Mouse (Mus musculus): ENCODE measurements around the gene Rsph14. TPM values are rescaled to one million over a fixed set of nuclear protein-coding genes. Genes with fewer than 3 reads are reported as not detected.

Gene Rsph14
- total and polyA plus RNA-seq, 3 experiments: not detected

GRCm38 (mm10) chr10:74930541-74930940 is 101.8 kb downstream of the Rsph14 start:
- no peak for DNase-seq (ENCODE audit: low read depth, low spot score)
- Histone ChIP-seq H3K9me3 (replicated peaks; ENCODE audit: insufficient read depth, low read length) (no peaks in the 10 kb centered on the region), H3K27me3 (ENCODE audit: control insufficient read depth in 1 of 2, insufficient read depth in 2 of 2, low read length in 2 of 2) (no peaks in the 10 kb centered on the region)

GRCm38 (mm10) chr10:74929578-74929977 is 102.8 kb downstream of the Rsph14 start:
- Histone ChIP-seq H3K27ac (ENCODE audit: control insufficient read depth, low read depth, low read length) (no peak overlapping the region), H3K9ac (ENCODE audit: control insufficient read depth, low read depth, low read length, poor library complexity, severe bottlenecking) (no peak overlapping the region), H3K79me2 (ENCODE audit: control insufficient read depth, insufficient read depth, low read length, poor library complexity) (no peaks in the 10 kb centered on the region), H3K27me3 (ENCODE audit: control insufficient read depth in 1 of 2, insufficient read depth in 2 of 2, low read length in 2 of 2) (no peaks in the 10 kb centered on the region), H3K36me3 (ENCODE audit: control insufficient read depth in 1 of 2, insufficient read depth in 2 of 2, low read length in 2 of 2) (no peaks in the 10 kb centered on the region), H3K4me1 (ENCODE audit: control insufficient read depth in 1 of 2, insufficient read depth in 2 of 2, low read length in 2 of 2) (no peaks in the 10 kb centered on the region), H3K9me3 (replicated peaks; ENCODE audit: insufficient read depth, low read length) (no peaks in the 10 kb centered on the region), H3K4me3 (ENCODE audit: control insufficient read depth in 1 of 2, insufficient read depth in 1 of 2, low read depth in 2 of 2, low read length in 2 of 2) (no peak overlapping the region)
- DNase-seq (ENCODE audit: low read depth, low spot score): no peak
- no peak for TF ChIP-seq MAX (IDR thresholded peaks at IDR 0.05; ENCODE audit: low read length)

More at GRCm38 (mm10) chr10:74930541-74930940, 101.8 kb downstream of the Rsph14 start:
- Histone ChIP-seq H3K36me3 (ENCODE audit: control insufficient read depth in 1 of 2, insufficient read depth in 2 of 2, low read length in 2 of 2) (no peaks in the 10 kb centered on the region), H3K9ac (ENCODE audit: control insufficient read depth, low read depth, low read length, poor library complexity, severe bottlenecking) (no peak overlapping the region), H3K27ac (ENCODE audit: control insufficient read depth, low read depth, low read length) (no peak overlapping the region), H3K4me1 (ENCODE audit: control insufficient read depth in 1 of 2, insufficient read depth in 2 of 2, low read length in 2 of 2) (no peaks in the 10 kb centered on the region), H3K4me3 (ENCODE audit: control insufficient read depth in 1 of 2, insufficient read depth in 1 of 2, low read depth in 2 of 2, low read length in 2 of 2) (no peak overlapping the region), H3K79me2 (ENCODE audit: control insufficient read depth, insufficient read depth, low read length, poor library complexity) (no peaks in the 10 kb centered on the region)
- no peak for TF ChIP-seq CHD2 (IDR thresholded peaks at IDR 0.05; ENCODE audit: low read length)
- TF ChIP-seq JUND (IDR thresholded peaks at IDR 0.05; ENCODE audit: low read depth, low read length): no peak
- TF ChIP-seq POLR2A (IDR thresholded peaks at IDR 0.05; ENCODE audit: control insufficient read depth in 1 of 2, insufficient read depth in 1 of 2, low read depth in 1 of 2, low read length in 2 of 2, poor library complexity in 1 of 2): no peak
- no peak for TF ChIP-seq POLR2AphosphoS2 (IDR thresholded peaks at IDR 0.05; ENCODE audit: low read length)
- TF ChIP-seq ELF1 (IDR thresholded peaks at IDR 0.05; ENCODE audit: low read depth, low read length): no peak
- no peak for TF ChIP-seq RCOR1 (IDR thresholded peaks at IDR 0.05; ENCODE audit: low read depth, low read length)
- no peak for TF ChIP-seq MAZ (IDR thresholded peaks at IDR 0.05; ENCODE audit: low read depth, low read length)
- no peak for TF ChIP-seq ZC3H11A (IDR thresholded peaks at IDR 0.05; ENCODE audit: low read depth, low read length)
- TF ChIP-seq USF1 (IDR thresholded peaks at IDR 0.05; ENCODE audit: low read depth, low read length): no peak
- no peak for TF ChIP-seq TCF12 (IDR thresholded peaks at IDR 0.05; ENCODE audit: low read depth, low read length)
- TF ChIP-seq E2F4 (IDR thresholded peaks at IDR 0.05; ENCODE audit: borderline replicate concordance, low read depth, low read length): no peak
- TF ChIP-seq TBP (IDR thresholded peaks at IDR 0.05; ENCODE audit: low read depth, low read length): no peak
- no peak for TF ChIP-seq MEF2A (IDR thresholded peaks at IDR 0.05; ENCODE audit: extremely low read depth, insufficient replicate concordance, low read depth, low read length, poor library complexity, severe bottlenecking)
- no peak for TF ChIP-seq EP300 (IDR thresholded peaks at IDR 0.05; ENCODE audit: low read depth in 1 of 2, low read length in 2 of 2)
- TF ChIP-seq MXI1 (IDR thresholded peaks at IDR 0.05; ENCODE audit: low read depth, low read length): no peak

GRCm38 (mm10) chr10:74928276-74928675 is 104.1 kb downstream of the Rsph14 start:
- no peaks in the 10 kb centered on the region for H3K36me3 ChIP-seq (ENCODE audit: control insufficient read depth in 1 of 2, insufficient read depth in 2 of 2, low read length in 2 of 2)
- H3K27me3 ChIP-seq (ENCODE audit: control insufficient read depth in 1 of 2, insufficient read depth in 2 of 2, low read length in 2 of 2): no peaks in the 10 kb centered on the region
- no peak for DNase-seq (ENCODE audit: low read depth, low spot score)
- H3K4me3 ChIP-seq (ENCODE audit: control insufficient read depth in 1 of 2, insufficient read depth in 1 of 2, low read depth in 2 of 2, low read length in 2 of 2): no peak overlapping the region
- H3K9me3 ChIP-seq (replicated peaks; ENCODE audit: insufficient read depth, low read length): no peaks in the 10 kb centered on the region
- TF ChIP-seq TCF12 (IDR thresholded peaks at IDR 0.05; ENCODE audit: low read depth, low read length): no peak
- no peak for TF ChIP-seq ZKSCAN1 (IDR thresholded peaks at IDR 0.05; ENCODE audit: low read depth, low read length)
- TF ChIP-seq MYB (IDR thresholded peaks at IDR 0.05; ENCODE audit: low read depth, low read length): no peak
- TF ChIP-seq CTCF (IDR thresholded peaks at IDR 0.05 in 2 of 3, conservative IDR thresholded peaks at IDR 0.05 in 1 of 3; ENCODE audit: control insufficient read depth in 1 of 3, insufficient read depth in 1 of 3, low read depth in 2 of 3, low read length in 3 of 3, poor library complexity in 1 of 3, severe bottlenecking in 1 of 3): no peak
- TF ChIP-seq CHD2 (IDR thresholded peaks at IDR 0.05; ENCODE audit: low read length): no peak
- no peak for TF ChIP-seq ZC3H11A (IDR thresholded peaks at IDR 0.05; ENCODE audit: low read depth, low read length)
- TF ChIP-seq ZMIZ1 (IDR thresholded peaks at IDR 0.05; ENCODE audit: low read depth, low read length): no peak
- TF ChIP-seq ZNF384 (IDR thresholded peaks at IDR 0.05; ENCODE audit: low read depth, low read length): no peak
- no peak for TF ChIP-seq CHD1 (IDR thresholded peaks at IDR 0.05; ENCODE audit: low read depth, low read length)
- TF ChIP-seq POLR2AphosphoS5 (IDR thresholded peaks at IDR 0.05; ENCODE audit: borderline replicate concordance, low read depth, low read length): no peak
- H3K4me1 ChIP-seq (ENCODE audit: control insufficient read depth in 1 of 2, insufficient read depth in 2 of 2, low read length in 2 of 2): no peaks in the 10 kb centered on the region
- H3K79me2 ChIP-seq (ENCODE audit: control insufficient read depth, insufficient read depth, low read length, poor library complexity): no peaks in the 10 kb centered on the region
- no peak overlapping the region for H3K9ac ChIP-seq (ENCODE audit: control insufficient read depth, low read depth, low read length, poor library complexity, severe bottlenecking)
- no peak overlapping the region for H3K27ac ChIP-seq (ENCODE audit: control insufficient read depth, low read depth, low read length)
